Mouse (Mus musculus): ENCODE results near the gene Sgms1. TPM values are rescaled to one million over a fixed set of nuclear protein-coding genes. Genes with fewer than 3 reads are reported as not detected.

The Sgms1 gene
- polyA plus RNA-seq, 1 experiment: 5.3 TPM

GRCm38 (mm10) chr19:32295581-32295980 lies 93.9 kb downstream of the Sgms1 start:
- H3K4me3 ChIP-seq (ENCODE audit: insufficient read depth, poor library complexity, severe bottlenecking): no peak overlapping the region
- H3K27me3 ChIP-seq (ENCODE audit: control insufficient read depth, insufficient read depth, insufficient read length): no peaks in the 10 kb centered on the region
- H3K36me3 ChIP-seq (ENCODE audit: control insufficient read depth, insufficient read depth): no peaks in the 10 kb centered on the region
- no peak overlapping the region for H3ac ChIP-seq (ENCODE audit: control insufficient read depth, insufficient read length, low read depth)
- TF ChIP-seq USF1 (IDR thresholded peaks at IDR 0.05; ENCODE audit: low read depth): no peak
- no peak for TF ChIP-seq MAX (IDR thresholded peaks at IDR 0.05)
- TF ChIP-seq MYOG (IDR thresholded peaks at IDR 0.05; ENCODE audit: control insufficient read depth, extremely low read depth, insufficient read length): no peak
- no peak for TF ChIP-seq CTCF (IDR thresholded peaks at IDR 0.05; ENCODE audit: control insufficient read depth, insufficient read depth, insufficient read length)
- TF ChIP-seq MYOD1 (IDR thresholded peaks at IDR 0.05; ENCODE audit: control insufficient read depth, insufficient read length, low read depth): no peak
- TF ChIP-seq FOSL1 (IDR thresholded peaks at IDR 0.05; ENCODE audit: insufficient read depth, low read length, poor library complexity, severe bottlenecking): no peak
- TF ChIP-seq CEBPB (IDR thresholded peaks at IDR 0.05; ENCODE audit: low read depth): no peak
- H3K79me2 ChIP-seq (ENCODE audit: control insufficient read depth, insufficient read depth): no peaks in the 10 kb centered on the region
- no peaks in the 10 kb centered on the region for H3K79me3 ChIP-seq (ENCODE audit: low read depth)

- Histone ChIP-seq H3K27me3 (ENCODE audit: control insufficient read depth, insufficient read depth, insufficient read length) (no peaks in the 10 kb centered on the region), H3K4me3 (ENCODE audit: insufficient read depth, poor library complexity, severe bottlenecking) (no peak overlapping the region), H3K36me3 (ENCODE audit: control insufficient read depth, insufficient read depth) (no peaks in the 10 kb centered on the region), H3K79me2 (ENCODE audit: control insufficient read depth, insufficient read depth) (no peaks in the 10 kb centered on the region), H3ac (ENCODE audit: control insufficient read depth, insufficient read length, low read depth) (peak overlapping the region; percentile 3), H3K79me3 (ENCODE audit: low read depth) (no peaks in the 10 kb centered on the region)
- no peak for TF ChIP-seq MYOG (IDR thresholded peaks at IDR 0.05; ENCODE audit: control insufficient read depth, extremely low read depth, insufficient read length)
- no peak for TF ChIP-seq MYOD1 (IDR thresholded peaks at IDR 0.05; ENCODE audit: control insufficient read depth, insufficient read length, low read depth)
- no peak for TF ChIP-seq CEBPB (IDR thresholded peaks at IDR 0.05; ENCODE audit: low read depth)
- TF ChIP-seq CTCF (IDR thresholded peaks at IDR 0.05; ENCODE audit: control insufficient read depth, insufficient read depth, insufficient read length): no peak
- no peak for TF ChIP-seq MAX (IDR thresholded peaks at IDR 0.05)
- no peak for TF ChIP-seq USF1 (IDR thresholded peaks at IDR 0.05; ENCODE audit: low read depth)
- TF ChIP-seq FOSL1 (IDR thresholded peaks at IDR 0.05; ENCODE audit: insufficient read depth, low read length, poor library complexity, severe bottlenecking): no peak
Observed at GRCm38 (mm10) chr19:32292782-32293776, 96.4 kb downstream of the Sgms1 start.

DNA sequence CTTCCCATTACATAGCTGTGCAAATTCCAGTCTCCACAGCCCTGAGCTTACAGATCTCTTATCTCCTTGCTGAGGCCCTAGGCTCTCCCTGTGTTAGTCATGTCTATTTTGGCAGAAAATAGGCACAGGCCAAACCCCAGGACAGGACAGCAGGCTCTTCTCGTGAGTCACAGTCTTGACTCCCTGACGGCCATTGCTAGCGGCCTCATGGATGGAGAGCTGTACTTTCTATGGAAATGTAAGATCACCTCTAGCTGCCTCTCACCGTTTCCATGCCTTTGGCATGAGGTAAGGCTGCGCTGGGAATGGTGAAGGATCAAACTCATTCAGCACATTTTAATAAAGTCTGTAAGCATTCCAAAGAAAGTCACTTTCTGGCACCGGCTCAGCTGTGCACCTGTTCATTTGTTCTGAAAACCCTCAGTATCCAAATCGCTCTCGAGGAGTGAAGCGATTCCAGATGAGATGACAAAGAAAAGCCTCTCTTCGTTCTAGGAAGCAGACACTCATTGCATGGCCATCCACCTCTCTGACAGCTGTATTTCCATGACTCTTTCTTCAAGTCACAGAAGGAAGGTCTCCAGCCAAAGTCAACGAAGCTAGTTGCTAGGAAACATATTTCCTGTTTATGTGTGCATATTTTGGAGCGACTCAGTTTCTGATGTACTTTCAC lies 97.3 kb downstream of the Sgms1 start:
- H3K4me3 ChIP-seq (ENCODE audit: insufficient read depth, poor library complexity, severe bottlenecking): peak overlapping the region; percentile 8
- TF ChIP-seq MAX (IDR thresholded peaks at IDR 0.05) (no peak), USF1 (IDR thresholded peaks at IDR 0.05; ENCODE audit: low read depth) (no peak), FOSL1 (IDR thresholded peaks at IDR 0.05; ENCODE audit: insufficient read depth, low read length, poor library complexity, severe bottlenecking) (no peak), CTCF (IDR thresholded peaks at IDR 0.05; ENCODE audit: control insufficient read depth, insufficient read depth, insufficient read length) (no peak), CEBPB (IDR thresholded peaks at IDR 0.05; ENCODE audit: low read depth) (no peak), MYOG (IDR thresholded peaks at IDR 0.05; ENCODE audit: control insufficient read depth, extremely low read depth, insufficient read length) (no peak), MYOD1 (IDR thresholded peaks at IDR 0.05; ENCODE audit: control insufficient read depth, insufficient read length, low read depth) (no peak)
- no peaks in the 10 kb centered on the region for H3K27me3 ChIP-seq (ENCODE audit: control insufficient read depth, insufficient read depth, insufficient read length)
- H3K36me3 ChIP-seq (ENCODE audit: control insufficient read depth, insufficient read depth): no peaks in the 10 kb centered on the region
- no peaks in the 10 kb centered on the region for H3K79me3 ChIP-seq (ENCODE audit: low read depth)
- no peaks in the 10 kb centered on the region for H3K79me2 ChIP-seq (ENCODE audit: control insufficient read depth, insufficient read depth)
- H3ac ChIP-seq (ENCODE audit: control insufficient read depth, insufficient read length, low read depth): peak overlapping the region; percentile 22

DNA sequence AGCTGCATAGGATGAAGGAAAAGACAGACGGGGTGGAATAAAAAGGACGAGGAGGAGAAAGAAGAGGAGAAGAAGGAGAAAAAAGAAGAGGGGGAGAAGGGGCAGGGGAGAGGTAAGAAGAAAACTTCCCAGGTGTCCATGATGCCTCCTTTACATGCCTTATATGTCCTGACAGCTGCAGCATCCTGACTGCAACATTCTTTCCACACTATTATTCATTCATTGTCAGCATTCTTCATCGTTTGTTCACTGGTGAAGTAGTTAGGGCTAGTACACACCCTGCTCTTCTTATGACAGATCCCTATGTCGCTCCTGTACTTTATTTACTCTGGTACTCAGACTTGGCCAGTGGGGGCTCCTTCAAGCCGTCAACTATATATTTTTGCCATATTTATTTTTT lies 98.4 kb downstream of the Sgms1 start:
- Histone ChIP-seq H3K79me2 (ENCODE audit: control insufficient read depth, insufficient read depth) (no peaks in the 10 kb centered on the region), H3K36me3 (ENCODE audit: control insufficient read depth, insufficient read depth) (no peaks in the 10 kb centered on the region), H3K27me3 (ENCODE audit: control insufficient read depth, insufficient read depth, insufficient read length) (no peaks in the 10 kb centered on the region), H3K4me3 (ENCODE audit: insufficient read depth, poor library complexity, severe bottlenecking) (no peak overlapping the region), H3ac (ENCODE audit: control insufficient read depth, insufficient read length, low read depth) (no peak overlapping the region), H3K79me3 (ENCODE audit: low read depth) (no peaks in the 10 kb centered on the region)
- TF ChIP-seq MYOD1 (IDR thresholded peaks at IDR 0.05; ENCODE audit: control insufficient read depth, insufficient read length, low read depth): peak; percentile 76
- TF ChIP-seq CEBPB (IDR thresholded peaks at IDR 0.05; ENCODE audit: low read depth): no peak

GRCm38 (mm10) chr19:32288895-32289294 lies 100.6 kb downstream of the Sgms1 start:
- TF ChIP-seq MYOD1 (IDR thresholded peaks at IDR 0.05; ENCODE audit: control insufficient read depth, insufficient read length, low read depth) (no peak), CTCF (IDR thresholded peaks at IDR 0.05; ENCODE audit: control insufficient read depth, insufficient read depth, insufficient read length) (no peak), MAX (IDR thresholded peaks at IDR 0.05) (no peak), FOSL1 (IDR thresholded peaks at IDR 0.05; ENCODE audit: insufficient read depth, low read length, poor library complexity, severe bottlenecking) (no peak), MYOG (IDR thresholded peaks at IDR 0.05; ENCODE audit: control insufficient read depth, extremely low read depth, insufficient read length) (no peak), CEBPB (IDR thresholded peaks at IDR 0.05; ENCODE audit: low read depth) (no peak), USF1 (IDR thresholded peaks at IDR 0.05; ENCODE audit: low read depth) (no peak)
- Histone ChIP-seq H3K79me3 (ENCODE audit: low read depth) (no peaks in the 10 kb centered on the region), H3K4me3 (ENCODE audit: insufficient read depth, poor library complexity, severe bottlenecking) (no peak overlapping the region), H3ac (ENCODE audit: control insufficient read depth, insufficient read length, low read depth) (no peak overlapping the region), H3K27me3 (ENCODE audit: control insufficient read depth, insufficient read depth, insufficient read length) (no peaks in the 10 kb centered on the region), H3K36me3 (ENCODE audit: control insufficient read depth, insufficient read depth) (no peaks in the 10 kb centered on the region), H3K79me2 (ENCODE audit: control insufficient read depth, insufficient read depth) (no peaks in the 10 kb centered on the region)

All from C2C12 (cell line).